Mouse (Mus musculus) brain, embryonic 18.5 days (tissue): ENCODE data around the gene Btnl9.
A peak's percentile ranks its signal among the peaks of the same experiment; 100 is the strongest.
"Not testable (repeated sequence)": the region's sequence is repeated elsewhere in the genome, so short reads cannot be mapped to it uniquely, and the experiment has no call there.

Experiments used
- DNase-seq: peaks from one replicate; pipeline ENCODE4 v3.0.0-alpha.2; 2012; ENCODE audit warnings: low read depth, low spot score

Btnl9 gene

DNA sequence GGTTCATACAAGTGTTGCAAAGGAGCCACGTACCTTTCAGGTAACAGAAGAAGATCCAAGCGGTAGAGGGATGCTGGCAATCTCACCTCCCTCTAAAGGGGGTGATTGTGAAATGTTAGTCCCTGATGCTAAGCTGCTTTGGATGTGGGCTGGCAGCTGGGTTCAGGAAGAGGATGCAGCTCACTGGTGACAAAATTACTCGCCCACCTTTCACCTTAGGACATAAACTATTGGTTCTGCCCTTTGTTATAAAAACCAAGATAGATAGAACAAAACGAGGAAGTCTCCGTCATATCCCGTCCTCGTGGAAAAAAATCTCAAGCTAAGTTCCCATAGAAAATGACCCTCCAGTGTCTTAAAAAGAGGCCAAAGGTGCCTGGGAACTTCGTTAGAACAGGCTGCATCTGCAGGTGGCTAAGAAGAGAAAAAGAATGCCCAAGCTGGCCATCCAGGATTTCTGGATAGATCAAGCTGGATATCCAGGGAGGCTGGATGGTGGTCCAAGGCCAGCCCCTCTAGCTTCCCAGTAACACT lies at the start of gene Btnl9:
TSS of gene Btnl9 (minus strand) at position 205 of the 534 bp plus-strand sequence.
- no peak for DNase-seq

DNA sequence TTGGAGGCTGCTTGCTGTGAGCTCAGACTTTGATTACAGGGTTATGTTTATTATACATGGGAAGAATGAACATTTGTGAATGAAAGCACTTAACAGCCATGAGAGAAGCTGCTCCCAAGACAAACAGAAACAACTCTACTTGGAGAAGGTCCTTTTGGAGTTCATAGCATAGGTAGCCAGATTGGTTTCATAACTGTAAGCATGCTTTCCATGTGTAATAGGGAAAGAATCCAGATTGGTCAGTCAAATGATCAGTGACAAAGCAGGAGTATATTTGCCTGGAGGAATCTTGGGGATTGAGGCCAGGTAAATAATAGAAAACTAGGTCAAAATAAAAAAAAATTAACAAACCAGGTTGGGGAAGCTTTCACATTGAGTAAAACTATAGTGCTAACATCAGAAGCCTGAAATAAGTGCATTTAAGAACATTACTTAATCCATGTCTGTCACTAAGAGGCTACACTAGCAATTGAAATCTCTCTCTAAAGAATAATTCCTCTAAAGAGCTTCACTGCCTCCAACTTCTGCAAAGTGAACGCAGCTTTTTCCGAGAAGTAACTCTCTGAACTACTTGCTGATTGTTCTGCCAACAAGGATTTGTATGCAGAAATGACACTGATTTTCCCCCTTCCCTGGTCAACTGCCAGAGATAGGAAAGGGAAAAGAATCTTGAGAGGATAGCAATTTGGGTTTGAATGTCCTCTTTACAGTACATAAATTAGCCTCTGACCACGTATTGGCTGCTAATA lies 48.7 kb upstream of the Btnl9 start:
- no peak for DNase-seq

- DNase-seq: no peak
Observed at GRCm38 (mm10) chr11:49232781-49233180, 45.8 kb upstream of the Btnl9 start.

DNA sequence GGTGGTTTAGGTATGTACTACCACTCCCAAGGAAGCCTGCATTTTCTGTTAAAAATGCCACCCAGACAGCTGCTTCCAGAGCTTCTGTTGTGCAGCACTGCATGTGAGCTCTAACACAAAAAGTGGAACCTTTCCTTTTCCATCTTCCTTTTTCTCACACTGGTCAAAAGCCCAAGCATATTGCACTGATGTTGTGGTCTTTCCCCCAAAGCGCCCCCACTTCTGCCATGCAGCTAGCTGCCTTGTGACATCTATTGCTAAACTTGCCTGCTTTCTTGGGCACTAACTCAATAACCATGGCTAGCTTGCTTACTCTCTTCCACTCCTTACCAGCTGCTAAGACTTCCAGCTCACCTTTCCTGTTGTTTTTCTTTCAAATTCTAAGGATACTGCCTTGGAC lies 37.5 kb upstream of the Btnl9 start:
- no peak for DNase-seq

DNA sequence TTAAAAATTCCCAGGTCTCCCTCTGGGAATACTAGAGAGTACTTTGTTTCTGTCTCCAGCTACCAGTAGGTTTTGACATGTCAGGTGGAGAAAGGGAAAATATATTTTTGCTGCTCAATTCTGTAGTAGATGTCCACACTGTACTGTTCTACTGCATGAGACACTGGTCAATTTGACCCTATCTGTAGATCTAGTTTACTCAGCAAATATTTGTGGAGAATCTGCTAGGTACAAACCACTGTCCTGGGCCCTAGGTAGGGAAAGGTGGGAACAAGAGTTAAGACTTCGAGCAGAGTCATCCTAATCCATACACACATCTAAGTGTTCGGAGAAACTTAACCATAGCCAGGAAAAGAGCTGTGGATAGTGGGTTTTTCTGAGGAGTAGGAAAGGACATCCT lies 32.3 kb upstream of the Btnl9 start:
- DNase-seq: no peak

DNA sequence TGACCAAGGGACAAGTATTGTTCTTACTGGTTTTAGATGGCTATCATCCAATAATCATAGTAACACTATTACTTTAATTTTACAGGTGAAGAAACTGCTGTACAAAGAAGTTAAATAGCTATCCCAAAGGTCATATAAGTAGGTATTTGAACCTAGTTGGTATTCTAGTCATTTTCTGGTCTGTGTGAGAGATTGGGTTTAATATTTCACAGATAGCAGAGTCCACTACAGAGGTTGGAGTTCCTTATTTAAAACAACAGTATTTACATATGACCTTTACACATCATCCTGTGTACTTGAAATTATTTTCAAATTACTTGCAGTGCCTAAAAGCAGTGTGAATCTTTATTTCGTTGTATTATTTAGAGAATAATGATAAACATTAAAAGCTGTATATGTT lies 26.5 kb upstream of the Btnl9 start:
- DNase-seq: no peak

- DNase-seq: no peak
Observed at GRCm38 (mm10) chr11:49212577-49212976, 25.6 kb upstream of the Btnl9 start.

DNA sequence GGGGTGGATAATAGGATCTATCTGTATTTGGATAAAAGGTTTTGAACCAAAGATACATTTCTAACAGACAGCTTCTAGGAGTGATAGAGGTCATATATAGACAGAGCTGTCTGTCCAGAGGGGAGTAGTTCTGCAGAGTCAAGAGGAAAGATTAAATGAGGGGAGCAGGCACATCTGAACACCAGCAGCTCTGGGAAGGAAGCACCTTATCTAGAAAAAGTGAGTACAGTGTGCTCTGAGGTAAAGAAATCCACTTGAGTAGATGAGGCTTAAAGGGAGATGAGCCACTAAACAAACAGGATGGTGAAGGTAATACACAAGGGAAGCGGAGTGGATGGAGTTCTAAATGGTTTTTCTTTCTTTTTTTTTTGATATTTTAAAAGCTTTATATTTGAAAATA lies 20.5 kb upstream of the Btnl9 start:
- no peak for DNase-seq

GRCm38 (mm10) chr11:49205080-49205590 lies 18.2 kb upstream of the Btnl9 start:
- no peak for DNase-seq

DNA sequence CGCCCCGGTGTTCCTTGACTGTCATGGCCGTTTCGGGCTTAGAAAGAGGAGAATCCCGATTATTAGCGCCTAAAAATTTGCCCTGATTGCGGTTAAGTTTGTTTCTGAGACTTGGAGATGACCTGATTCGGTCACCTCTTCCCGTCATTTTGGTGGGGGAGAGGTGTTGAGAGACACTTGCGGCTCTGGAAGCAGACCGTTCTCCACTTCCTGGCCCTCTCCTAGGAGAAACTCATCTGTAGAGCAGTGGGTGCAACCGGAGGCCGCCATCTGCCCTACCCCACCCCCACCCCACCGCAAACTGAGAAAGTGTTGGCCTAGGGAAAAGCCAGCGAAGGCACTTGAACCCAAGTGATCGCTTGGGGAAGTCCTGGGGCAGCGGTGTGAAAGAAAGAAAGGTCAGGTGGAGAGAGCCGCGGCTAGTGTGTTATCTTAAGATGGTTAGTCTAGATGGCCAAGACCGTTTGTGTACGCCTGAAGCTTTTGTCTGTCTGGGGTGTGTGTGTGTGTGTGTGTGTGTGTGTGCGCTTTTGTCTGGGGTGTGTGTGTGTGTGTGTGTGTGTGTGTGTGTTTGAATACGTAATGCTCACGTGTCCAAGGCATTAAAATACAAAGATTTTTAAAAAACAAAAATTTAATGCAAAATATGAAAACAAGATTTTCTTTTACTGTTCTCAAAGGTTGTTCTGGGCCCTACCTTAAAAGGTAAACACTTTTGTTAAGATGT lies 17.0 kb upstream of the Btnl9 start:
- peak; percentile 20 for DNase-seq

DNA sequence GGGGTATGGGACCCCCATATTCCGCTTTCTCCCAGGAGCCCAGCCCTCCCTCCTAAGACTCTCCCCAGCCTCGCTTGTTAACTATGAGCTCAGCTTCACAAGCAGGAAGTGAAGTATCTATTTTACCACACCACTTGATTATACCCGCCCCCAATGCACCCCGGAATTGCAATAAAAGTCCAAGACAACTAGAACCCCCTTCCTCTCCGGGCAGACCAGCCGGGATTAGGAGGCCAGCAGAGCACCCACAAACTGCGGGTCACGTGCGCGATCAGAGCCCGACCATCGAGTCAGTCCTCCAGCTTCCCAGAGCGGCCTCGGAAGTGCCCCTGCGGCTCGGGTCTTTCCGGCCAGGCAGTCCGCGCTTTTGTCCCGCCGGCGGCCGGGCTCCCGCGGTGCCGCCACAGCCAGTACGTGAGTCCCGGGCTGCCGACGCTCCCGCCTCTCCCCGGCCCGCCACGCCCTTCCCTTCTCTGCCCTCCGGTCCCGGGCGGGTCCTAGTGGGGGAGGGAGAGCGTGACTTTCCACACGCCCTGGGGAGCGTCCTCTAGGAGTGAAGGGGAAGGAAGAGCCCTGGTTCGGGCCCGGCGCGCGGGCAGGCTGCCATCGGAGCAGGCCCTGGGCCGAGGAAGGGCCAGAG lies 16.3 kb upstream of the Btnl9 start, which contains the start of gene Zfp62:
TSS of gene Zfp62 (plus strand) at position 164 of the 640 bp plus-strand sequence.
- DNase-seq: peak; percentile 74

DNA sequence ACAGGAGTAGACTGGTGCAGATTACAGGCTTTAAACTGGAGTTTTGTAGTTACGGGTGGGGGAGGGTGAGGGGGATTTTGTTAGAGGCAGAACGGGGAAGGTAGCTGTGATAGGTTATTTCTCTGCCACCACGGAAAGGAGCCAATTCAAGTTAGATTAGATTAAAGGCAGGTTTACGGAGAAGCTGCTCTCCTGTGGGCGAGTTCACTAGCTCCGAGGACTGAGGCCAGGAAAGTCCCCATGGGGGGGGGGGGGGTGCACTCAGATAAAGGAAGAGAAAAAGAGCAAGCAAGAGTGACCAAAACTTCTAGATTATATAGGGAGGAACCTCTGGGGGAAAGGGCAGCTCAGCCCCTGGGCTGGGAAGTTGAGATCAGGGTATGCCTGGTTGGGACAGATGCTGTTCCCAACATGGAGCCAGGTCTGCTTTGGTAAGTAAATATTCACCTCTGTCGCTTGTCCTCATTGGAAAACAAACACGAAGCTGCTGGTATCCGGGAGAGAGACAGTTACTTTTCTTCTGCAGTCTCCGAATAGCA lies 15.6 kb upstream of the Btnl9 start:
- DNase-seq: no peak

DNA sequence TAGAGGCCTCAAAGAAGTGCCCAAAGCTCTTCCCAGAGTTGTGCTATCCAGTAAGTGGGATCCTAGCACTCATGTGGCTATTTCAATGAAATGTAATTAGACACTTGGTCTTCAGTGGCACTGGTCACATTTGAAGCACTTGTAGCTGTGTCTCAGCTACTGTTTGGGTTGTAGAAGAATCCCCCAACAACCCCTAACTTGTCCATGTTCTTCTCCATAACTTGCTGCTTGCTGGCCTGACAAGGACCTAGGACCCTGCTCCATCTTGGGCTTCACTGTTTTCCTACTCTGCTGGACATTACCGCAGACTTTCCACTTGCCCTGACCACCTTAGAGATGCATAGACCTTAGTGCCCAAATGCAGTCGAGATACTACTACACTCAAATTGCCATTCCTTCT lies 15.1 kb upstream of the Btnl9 start:
- no peak for DNase-seq

DNA sequence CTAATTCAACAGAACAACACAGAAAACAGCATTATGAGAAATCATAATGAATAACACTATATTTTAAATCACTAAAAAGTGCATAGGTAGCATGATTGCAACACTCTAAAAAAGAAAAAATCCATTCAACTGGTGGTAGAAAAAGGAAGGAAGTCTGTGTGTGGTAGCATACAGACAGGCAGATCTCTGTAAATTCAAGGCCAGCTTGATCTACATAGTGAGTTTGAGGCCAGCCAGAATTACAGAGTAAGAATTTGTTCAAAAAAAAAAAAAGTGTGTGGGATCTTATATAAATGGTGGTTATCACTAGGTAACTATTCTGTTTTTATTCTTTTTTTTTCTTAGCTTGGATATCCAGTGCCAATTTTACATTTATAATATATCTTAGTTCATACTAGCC lies 14.2 kb upstream of the Btnl9 start:
- no peak for DNase-seq

- no peak for DNase-seq
Observed at GRCm38 (mm10) chr11:49200666-49201065, 13.7 kb upstream of the Btnl9 start.

GRCm38 (mm10) chr11:49195819-49196322 lies 8.9 kb upstream of the Btnl9 start:
- DNase-seq: no peak

DNA sequence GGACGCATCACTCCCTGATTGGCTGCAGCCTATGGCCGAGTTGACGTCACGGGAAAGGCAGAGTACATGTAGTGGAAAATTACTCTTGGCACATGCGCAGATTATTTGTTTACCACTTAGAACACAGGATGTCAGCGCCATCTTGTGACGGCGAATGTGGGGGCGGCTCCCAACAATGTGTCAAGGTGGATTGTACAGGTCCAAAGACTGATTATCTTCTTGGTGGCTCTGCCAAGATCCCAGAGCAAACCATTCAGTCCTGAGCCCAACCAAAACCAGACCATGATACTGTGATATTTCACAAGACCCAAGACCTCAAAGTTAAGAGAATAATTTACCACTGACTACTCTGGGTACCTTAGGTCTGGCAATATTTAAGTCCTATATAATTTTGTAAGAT lies 7.8 kb upstream of the Btnl9 start:
- DNase-seq: not testable (repeated sequence)

GRCm38 (mm10) chr11:49191083-49191482 lies 4.1 kb upstream of the Btnl9 start:
- no peak for DNase-seq

DNA sequence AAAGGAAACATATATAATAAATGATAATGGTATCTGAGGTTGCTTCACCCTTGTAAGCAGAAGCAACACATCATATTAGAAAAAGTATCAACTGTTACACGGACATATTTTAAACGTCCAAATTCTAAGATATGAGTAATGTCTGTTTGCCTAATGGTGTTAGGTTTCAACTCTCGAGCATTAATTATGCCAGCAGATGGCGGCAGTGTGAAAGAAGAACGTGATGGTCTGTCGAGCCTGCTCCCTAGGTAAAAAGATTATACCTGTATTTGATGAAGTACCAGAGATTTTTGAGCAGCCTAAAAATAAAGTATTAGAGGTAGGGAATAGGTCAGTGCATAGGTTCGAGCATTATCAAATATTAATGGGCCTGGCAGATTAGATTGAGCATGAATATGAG lies 2.8 kb upstream of the Btnl9 start:
- peak; percentile 12 for DNase-seq

DNA sequence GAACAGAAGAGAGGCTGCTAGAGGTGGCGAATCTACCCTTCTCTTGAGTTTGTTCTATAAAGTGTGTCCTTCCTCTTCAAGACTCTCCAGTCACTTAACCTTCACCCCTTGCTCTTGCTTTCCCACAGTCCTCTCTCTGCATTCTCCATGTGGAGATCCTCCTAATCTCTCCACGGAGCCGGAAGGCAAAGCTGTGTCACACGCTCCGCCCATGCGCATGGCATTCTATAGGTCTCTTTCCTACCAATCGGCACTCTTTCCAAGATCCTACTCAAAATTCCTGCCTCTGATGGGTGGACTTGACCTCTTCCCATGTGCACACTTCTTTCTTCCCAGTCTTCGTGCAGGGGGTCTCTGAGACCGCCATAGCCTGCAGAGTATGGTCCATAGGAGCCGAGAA lies 742 bp upstream of the Btnl9 start:
- DNase-seq: no peak

- DNase-seq: no peak
Observed at GRCm38 (mm10) chr11:49186452-49186851, 507 bp downstream of the Btnl9 start.

- no peak for DNase-seq
Observed at GRCm38 (mm10) chr11:49183172-49183571, 3.8 kb downstream of the Btnl9 start.
